Mouse (Mus musculus) layer of hippocampus, adult 11-12 months (tissue): ENCODE results near the gene Slc6a1.

ENCODE experiments used
- DNase-seq: peaks from one replicate; pipeline ENCODE4 v3.0.0; 2022; ENCODE audit warnings: low spot score

The Slc6a1 gene

DNA sequence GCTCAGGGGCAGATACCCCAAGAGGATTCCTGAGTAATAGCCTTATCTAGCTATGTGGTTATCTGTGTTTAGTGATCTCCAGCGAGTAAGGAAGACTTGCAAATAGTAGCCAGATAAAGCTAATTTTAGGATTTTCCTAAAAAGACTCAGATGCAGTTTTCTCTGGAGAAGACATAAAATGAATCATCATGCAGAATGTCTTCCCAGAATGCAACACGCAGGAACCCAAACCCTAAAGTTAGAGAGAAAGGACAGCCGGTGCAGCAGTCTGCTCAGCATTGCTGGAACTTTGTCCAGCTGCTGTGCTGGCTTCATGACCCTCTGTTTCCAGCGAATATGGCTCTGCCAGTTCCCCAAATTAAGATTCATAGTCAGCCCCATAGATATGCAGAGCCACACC is 72.2 kb downstream of the Slc6a1 start:
- no peak for DNase-seq

DNA sequence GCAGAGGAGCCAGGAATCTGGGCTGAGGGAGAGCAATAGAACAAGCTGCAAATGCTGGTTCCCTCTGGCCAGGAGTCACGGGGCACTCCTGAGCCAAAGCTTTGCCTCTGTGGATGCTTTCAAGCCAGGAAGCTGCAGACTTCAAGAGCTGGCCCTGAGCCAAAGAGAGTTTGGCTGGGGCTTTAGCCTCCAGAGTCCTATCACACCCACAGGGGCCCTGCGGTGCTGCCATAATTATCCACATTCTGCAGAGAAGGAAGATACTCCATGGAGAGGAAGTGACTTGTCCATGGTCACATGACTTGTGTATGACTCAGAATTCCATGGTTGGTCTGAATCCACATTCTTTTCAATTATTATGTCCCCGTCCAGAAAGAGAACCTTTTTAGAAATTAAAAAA is 75.7 kb downstream of the Slc6a1 start:
- DNase-seq, result no peak

DNA sequence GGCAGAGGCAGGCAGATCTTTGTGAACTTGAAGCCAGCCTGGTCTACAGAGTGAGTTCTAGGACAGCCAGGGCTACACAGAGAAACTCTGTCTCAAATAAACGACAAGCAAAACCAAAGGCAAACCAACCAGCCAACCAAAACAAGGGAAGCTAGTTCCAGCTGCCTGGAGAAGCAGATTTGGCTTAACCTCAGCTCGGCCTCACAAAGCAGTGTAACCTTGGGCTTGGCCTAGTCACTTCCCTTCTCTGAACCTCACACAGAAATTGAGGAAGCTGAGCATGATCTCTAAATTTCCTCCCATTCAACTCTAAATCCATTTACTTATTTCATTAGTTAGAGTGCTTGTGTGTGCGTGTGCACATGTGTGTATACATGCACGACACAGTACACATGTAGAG is 79.9 kb downstream of the Slc6a1 start:
- no peak for DNase-seq

DNA sequence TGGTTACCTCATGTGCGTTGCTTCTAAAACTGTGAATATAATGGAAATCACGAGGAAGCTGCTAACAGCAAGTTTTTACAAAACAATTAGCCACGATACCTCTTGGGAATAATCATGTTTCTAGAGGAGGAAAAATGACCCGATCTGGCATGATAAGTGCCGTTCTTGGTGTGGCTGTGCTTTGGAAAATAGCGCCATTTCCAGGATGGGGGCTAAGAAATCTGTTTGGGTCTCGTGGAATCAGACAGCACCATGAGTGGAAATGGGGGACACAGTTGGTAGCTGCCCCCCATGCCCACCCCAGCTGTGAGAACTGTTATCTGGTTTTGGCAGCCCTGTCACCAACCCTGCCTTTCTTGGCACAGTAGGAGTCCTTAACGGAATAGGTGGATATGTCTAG is 81.3 kb downstream of the Slc6a1 start:
- no peak for DNase-seq

DNA sequence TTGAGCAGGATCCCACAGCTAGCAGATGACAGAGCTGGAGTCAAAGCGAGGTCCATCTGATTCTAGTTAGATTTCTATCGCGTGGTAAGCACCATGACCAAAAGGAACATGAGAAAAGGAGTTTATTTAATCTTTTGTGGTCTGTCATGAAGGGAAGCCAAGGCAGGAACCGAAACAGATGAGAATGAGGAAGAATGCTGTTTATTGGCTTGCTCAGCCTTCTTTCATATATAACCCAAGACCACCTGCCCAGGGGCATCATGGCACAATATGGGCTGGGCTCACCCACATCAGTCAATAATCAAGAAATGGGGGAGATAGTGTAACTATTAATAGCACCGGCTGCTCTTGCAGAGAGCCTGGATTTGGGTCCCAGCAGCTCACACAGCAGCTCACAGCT is 82.3 kb downstream of the Slc6a1 start:
- no peak for DNase-seq

DNA sequence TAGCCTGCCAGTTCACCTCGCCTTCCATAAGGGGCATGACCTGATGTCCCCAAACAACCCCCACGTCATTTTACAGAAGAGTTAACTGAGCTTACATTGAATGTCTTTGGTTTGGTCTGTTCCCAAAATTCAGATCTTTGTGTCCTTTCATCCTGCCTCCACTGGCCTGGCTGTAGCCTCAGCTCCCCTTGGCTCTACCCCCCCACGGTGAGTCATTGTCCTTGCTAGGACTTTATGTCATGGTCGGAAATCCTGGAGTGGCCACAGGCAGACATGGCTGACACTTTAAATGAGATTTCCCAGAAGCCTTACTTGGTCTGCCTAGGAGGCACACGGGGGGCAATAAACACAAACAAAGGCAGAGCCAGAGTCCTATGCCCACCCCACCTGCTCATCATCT is 83.8 kb downstream of the Slc6a1 start:
- DNase-seq, result no peak
